Mouse (Mus musculus) layer of hippocampus, adult 18-20 months (tissue): ENCODE measurements around the gene Itgb6. TPM values are rescaled to one million over a fixed set of nuclear protein-coding genes. Genes with fewer than 3 reads are reported as not detected.

ENCODE experiments used
- DNase-seq, 2 experiments: peaks; one replicate each; pipeline ENCODE4 v3.0.0; 2022; ENCODE audit warnings: low spot score in 2 of 2
- total RNA-seq, 2 experiments: library from RNA; stranded (reverse); gene quantifications; 2 replicates each; pipeline ENCODE4 v1.2.3; 2021

Itgb6 gene
- total RNA-seq, 2 experiments from 2014 or later = 0.15 TPM; not detected in 1

DNA sequence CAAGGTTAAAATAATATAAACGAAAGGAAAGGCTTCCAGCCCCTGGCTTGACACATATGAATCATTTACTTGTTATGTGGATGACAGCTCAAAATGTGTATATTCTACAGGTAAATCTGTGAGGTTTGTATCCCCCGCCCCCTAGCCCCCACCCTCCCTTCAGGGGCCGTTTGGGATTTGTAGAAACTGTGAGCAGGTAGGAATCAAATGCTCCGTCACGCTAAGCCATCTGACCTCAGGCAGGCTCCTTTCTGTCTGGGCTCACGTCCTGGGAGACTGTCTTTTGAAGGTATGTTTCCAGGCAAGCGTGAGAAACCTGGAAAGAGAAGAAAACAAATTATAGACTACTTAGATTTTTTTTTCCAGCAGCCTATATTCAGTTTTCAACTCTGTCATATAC, 48.0 kb downstream of the Itgb6 start:
- no peak for DNase-seq

DNA sequence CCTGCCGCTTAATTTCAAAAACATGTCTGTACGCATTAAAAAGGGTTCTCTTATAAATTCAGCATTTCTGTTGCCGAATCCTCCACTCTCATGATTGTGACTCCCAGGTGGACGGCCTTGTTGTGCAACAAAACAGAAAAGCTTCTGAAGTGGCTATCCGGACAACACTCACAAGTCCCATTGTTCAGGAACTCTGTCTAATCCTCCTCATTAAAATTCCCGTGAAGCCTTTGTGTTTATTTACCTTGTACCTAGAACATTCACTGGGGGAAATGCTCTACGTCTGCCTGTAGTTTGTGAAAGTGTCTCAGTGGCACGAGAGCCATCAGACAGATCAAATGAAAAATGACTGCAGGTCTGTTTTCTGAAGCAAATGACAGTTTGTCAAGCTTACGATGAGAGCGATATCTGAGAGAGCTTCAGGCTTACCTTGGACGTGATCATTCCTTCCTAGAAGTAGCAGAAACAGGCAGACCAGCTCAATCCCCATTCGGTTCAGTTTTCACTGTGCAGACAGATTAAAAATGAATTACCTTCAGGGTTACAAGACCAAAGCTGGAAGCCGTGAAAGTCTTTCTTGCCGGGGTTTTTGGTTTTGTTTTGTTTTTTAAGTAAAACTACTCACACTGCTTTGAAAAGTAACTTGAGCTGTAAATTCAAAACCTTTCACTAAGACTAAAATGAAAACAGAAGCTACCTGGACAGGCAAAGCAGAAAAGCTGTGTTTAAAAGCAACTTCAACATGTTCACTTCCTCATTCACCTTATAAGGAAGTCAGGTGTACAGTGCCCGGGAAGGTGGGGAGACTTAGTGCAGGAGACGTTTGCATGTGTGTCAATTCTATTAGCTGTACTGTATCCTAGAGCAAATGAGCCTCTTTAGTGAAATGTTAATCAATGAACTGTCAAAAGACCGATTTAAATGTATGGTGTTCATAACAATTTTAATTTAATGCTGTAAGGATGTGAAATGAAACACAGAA, 49.2 kb downstream of the Itgb6 start:
- no peak for DNase-seq

DNA sequence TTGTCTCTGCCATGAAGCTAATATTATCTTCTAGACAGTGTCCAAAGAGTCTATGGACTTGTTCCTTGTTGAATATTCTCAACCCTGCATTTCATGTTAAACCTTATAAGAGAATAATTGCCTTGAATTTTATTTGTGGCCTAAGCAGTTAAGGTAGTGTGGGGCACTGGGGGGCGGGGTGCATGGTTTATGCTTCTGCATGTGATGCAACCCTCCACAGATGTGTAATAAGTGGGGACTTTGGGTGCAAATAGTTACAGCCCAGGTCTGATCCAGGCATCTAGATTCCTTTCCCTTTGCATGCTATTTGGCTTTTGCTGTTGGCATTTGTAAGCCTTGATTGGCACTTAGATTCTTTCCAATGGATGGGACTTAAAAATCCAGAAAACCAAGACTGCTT, 51.2 kb downstream of the Itgb6 start:
- DNase-seq = no peak

DNA sequence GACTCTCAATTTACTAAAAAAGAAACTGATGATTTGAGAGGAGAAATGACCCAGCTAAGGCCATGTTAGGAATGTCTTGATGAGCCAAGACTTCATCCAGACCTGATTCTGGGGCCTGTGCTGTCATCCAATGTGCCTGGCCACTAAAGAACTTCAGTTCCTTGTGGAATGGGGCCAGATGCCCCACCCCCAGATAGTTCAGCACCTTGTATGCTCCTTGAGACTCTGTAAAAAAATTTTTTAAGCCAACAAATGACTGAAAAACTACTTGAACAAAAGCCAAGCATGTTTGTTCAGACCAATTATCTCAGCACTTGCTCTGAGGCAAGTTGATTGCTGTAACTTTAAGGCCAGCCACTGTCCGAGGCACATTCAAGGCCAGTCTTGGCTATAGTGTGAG, 59.4 kb downstream of the Itgb6 start:
- no peak for DNase-seq

DNA sequence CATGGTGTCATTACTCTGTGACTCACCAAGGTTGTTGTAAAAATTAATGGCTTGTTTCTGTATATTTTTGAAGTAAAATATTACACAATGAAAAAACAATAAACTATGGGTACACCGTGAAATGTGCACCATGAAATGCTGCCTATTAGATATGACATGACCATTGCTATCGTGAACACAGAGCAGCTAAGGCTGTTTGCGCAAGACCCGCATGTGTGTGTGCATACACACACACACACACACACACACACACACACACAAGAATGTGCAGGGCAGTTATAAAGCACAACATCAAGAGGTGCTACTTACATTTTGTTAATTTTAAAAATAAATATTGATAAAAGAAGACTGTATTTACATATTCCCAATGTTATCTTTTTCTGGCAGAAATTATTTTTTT, 62.5 kb downstream of the Itgb6 start:
- no peak for DNase-seq

DNA sequence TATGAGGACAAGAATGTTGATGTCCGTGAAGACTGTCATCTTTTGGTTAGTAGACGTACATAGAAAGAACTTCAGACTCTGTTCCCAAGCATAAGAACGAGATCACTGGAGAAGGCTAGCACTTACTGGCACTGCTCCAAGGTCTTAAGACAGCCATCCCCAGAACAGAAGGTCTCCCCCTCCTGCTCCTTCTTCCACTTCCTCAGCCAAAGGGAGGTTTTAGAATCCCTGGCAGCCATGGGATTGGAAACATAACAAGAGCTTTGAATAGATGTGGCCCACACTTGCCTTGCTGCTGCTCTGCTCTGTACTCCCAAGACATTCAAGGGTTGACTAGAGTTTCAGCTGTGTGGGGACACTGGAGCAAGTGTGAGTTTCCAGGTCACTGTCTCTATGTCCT, 63.5 kb downstream of the Itgb6 start:
- no peak for DNase-seq

DNA sequence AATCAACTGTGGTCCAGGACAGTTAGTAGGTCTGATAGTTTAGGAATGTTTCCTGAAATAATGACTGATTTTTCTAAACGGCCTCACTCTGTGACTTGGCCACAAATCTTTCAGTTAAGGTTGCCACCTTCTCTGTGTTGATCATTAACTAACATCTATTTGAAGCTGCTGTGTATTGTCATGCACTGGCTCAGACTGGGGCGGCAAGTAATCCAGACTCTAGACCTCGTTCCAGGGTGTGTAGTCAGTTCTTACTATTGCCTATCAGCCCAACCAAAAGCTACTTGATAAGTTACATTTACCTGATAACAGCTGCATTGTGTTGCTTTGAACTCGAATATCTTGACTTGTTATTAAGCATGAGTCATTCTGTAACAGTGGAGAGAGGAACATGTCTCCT, 67.6 kb downstream of the Itgb6 start:
- DNase-seq = no peak

DNA sequence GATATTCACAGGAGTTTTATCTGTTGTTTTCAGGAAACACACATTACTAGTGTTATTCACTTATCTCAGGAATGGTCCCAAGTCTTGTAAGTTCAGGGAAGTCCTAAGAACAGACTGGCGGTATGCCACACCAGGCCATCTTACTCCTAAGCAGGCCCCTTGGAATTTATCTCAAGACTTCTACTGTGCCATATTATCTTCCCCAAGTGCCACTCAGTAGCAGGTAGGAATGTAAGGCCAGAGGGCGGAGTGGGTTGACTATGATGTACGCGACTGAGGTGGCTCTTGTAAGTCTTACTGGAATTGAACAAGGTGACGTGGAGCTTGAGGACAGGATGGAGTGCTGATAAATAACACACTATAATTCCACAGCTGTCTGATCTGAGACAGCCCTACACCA, 72.3 kb downstream of the Itgb6 start:
- DNase-seq = no peak

DNA sequence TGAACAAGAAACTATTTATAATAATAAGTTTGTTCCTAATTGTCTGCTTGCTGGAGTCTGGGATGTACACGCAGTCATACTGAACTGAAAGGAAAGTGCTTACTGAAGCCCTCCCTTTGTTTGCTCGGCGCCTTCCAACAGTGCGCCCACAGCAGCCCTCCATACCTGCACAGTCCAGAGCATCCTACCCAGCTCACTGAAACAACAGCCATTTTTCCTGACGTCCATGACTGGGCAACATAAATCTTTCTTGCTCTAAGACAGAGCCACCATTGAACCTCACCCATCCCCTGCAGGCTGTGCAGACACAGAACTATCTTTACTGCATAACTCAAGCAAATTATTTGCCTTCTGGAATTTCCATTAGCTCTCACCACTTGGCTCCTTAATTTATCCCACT, 74.8 kb downstream of the Itgb6 start:
- no peak for DNase-seq

DNA sequence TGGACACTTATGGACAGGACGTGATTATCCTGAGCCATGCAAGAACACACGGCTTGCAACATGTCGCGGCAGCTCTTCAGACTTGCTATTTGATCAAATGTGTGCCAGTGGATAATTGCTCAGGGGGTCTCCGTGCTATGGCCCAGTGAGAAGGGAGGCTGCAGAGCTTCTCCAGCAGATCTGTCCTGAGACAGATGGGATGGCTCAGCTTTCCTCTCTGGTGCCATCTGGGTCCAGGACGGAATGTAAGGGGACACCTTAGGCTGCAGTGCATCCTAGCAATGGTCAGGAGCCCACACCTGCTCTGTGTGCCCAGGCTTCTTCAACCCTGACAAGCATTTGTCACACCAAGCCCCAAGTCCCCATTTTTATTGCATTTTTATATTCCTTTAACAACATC, 75.9 kb downstream of the Itgb6 start:
- no peak for DNase-seq

DNA sequence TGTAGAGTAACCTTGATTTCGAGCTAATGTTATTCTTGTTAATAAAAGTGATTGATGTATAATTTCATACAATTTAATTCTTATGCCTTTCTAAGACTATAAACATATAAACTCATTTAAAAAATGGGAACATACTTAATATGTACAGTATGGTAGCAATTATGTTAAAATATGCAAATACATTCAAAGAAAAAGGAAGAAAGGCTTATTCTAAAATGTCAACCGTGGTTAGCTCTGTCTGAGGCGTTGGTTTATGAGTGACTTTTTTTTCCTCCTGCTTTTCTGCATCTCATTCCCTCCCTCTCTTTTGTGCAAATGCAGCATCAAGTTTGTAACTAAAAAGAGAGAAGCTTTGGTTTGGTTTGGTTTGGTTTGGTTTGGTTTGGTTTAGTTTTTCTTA, 79.0 kb downstream of the Itgb6 start:
- DNase-seq = no peak

DNA sequence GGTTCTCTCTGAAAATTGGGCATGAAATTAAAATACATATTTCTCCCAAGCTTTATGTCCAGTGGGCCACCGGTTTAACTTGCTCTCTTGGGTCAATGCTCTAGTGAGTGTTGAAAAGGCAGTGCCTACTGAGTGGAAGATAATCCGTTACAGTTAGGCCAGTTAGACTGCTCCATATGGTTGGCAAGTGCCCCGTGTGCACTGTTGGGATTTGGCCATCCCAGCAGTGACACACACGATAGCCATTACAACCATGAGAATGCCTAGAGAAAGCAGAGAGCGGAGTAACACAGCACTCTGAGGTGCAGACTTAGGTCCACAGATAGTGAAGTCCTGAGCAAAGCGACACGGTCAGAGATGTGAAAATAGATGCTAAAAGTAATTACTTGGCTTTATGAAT, 79.8 kb downstream of the Itgb6 start:
- no peak for DNase-seq

DNA sequence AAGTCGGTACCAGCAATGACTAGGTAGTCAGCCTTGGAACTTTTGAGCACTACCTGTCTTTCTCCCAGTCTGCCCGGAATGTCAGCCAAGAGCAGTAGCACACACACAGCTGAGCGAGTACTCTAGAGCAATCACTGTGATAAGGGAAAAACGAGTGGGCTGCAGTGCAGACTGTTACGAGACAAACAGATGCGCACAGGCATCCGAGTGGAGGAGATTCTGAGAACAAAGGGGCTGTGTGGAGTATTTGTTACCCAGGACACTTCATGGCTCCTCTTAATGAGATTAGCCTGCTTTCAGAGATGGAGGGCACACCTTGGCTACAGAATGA, 82.1 kb downstream of the Itgb6 start:
- DNase-seq = peak in 1 of 2 experiments; percentile 28

DNA sequence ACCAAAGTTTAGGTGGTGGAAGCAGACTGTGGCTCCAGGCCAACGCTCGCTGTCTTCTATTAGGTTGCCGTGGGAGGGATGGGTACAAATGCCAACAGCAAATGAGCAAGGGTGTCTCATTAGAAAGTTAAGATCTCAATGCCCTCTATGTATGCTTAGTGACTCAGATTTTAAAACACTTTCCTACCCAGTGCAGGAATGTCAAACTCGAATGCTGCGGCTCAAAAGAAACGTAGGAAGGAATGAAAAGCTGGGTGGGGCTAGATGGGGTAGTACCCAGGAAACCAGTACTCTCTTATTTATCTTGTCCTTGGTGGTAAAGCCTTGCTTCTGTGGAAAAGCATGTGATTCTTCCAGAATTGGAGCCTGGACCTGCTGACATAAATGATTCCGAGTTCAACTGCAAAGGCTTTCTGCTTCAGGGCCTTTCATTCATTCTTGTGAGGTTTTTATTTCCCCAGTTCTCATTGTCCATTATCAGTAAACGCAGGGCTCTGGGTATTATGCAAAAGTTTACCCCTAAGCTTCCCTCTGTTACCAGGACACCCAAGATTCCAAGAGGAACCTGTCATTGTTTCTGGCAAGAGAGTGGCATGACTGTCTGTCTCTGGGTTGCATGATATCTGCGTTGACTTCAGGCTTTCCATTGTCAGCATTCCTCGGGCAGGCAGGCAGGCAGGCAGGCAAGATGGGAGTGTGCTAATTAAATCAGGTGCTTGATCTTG, 82.7 kb downstream of the Itgb6 start:
- DNase-seq = no peak

DNA sequence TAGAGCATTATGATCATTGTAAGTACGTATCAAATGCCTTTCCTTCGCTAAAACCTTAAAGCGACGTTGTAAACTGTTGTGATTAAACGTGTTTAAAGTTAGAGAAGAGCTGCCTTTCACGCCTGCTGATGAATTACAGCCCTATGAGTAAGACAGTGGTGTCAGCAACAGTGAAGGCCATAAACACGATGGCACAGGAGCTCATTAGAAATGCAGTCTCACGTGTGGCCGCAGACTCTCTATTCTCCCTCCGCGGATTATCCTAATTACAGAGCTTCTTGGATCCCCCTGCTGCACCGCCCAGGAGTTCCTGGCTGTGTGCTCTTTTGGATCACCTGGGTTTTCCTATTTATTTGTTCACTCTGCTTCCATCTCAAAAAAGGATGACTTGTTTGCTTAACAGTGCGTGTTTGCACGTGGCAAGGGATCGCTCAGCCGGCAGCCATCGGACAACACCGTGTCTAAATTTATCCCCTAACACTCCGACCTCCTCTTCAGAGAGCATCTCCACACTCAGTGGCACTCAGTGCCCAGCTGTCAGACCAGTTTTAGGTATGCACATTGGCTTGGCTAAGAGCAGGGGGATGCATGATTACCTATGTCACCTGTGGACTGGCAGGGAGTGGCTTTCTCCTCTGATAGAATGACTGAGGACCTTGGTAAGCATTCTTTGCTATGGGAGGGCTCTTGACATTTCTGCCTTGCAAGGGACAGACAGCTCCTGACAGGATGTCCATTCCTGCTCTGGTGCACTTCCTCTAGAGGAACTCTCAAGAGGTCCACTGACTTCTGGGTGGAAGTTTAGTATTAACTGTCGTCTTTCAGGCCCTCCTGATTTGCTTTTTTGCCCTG, 85.3 kb downstream of the Itgb6 start:
- DNase-seq = no peak

DNA sequence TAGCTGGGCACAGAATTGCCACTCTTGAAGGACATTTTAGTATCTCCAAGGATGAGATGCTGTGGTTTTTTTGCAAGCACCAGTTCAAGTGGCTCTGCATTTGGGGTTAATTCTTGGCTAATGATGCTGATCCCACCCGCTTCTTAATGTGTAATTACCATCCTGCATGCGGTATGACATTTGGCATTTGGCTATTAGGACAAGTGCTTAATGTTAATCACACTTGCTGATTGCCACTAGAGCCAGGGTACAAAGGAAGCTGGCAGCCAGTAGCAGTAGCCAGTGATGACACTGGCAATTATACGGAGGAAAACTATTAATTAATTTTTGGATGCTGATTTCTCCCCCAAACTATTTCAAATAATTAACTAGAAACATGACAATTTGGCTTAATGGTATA, 86.0 kb downstream of the Itgb6 start:
- DNase-seq = no peak

DNA sequence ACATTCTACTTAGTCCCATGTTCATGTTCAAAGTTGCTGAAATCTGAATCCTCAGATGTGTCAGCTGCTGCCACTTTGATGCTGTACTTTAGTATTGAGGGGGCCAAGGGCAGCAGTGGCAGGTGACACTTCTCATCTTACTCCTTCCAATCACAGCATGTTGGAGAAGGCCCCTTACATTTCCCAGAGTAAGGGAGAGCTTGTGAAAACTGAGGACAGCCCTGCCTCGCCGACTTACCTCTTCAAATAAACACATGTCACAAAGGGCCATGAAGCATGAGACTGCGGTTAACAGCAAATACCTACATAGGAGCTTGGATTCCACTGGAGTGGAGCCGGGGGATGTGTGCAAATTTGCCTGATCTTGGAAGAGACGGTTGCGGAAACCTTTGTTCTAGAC, 86.4 kb downstream of the Itgb6 start:
- DNase-seq = no peak

DNA sequence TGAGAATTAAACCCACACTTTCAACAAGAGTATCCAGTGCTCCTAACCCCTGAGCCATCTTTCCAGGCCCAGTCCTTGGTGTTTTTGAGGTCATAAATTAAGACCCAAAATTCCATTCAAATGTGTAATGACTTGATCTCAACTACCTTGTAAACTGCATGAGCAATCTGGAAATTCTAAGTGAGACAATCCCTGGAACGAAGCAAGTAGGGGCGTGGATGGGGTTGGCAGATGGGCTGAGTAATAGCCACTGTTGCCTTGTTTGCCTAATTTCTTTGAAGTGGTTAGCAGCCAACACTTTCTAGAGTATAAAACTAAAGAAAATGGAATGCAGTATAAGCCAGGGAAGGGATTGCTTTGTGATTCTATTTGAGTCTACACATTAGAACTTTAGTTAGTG, 89.7 kb downstream of the Itgb6 start:
- DNase-seq = no peak

DNA sequence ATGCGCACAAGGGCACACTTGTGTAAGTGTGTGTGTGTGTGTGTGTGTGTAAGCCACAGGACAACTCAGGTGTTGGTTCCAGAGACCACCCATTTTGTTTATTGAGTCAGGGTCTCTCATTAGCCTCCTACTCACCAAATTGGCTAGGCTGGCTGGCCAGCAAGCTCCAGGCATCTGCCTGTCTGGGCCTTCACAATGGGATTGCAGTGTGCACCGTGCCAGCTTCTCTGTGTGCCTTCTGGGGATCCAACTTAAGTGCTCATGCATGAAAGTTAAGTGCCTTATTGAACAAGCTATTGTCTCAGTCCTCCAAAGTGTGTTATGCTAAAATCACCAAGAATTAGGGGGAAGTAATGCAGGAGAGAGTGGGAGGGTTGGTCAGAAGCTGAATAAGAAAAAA, 92.1 kb downstream of the Itgb6 start:
- DNase-seq = no peak

DNA sequence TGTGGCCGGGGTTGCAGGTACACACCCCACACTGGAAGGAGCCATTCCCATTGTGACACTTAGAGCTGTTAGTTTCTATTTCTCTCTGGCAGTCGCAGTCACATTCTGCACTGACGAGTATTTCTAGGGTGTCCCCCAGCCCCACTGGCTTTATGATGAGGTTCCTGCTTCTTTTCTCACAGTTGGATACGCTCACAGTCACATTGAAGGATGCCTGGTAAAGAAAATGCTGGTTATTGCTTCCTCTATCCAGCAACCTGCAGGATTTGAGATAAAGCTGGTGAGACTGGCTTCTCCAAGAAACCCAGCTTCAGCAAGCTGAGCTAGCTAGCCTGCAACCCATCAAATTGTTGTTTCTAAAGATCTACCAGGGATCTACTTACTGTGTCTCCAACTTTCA, 94.5 kb downstream of the Itgb6 start:
- DNase-seq = no peak

DNA sequence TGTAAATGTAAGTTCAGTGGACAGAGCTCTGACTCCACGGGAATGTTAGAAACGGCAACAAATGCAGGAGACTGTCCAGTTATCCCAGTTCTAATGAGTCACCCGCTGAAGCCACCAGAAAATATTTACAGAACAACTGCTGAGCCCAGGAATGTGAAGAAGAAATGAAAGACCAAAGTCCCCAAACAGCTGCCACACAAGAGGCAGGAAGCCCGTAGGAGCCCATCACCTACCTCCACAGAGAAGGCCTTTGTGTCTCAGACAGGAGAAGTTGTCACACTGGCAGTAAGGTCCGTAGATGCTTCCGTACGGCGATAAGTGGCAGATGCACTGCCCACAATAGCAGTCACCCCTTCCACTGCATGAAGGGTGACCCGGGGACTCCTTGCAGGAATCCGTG, 94.9 kb downstream of the Itgb6 start:
- no peak for DNase-seq

DNA sequence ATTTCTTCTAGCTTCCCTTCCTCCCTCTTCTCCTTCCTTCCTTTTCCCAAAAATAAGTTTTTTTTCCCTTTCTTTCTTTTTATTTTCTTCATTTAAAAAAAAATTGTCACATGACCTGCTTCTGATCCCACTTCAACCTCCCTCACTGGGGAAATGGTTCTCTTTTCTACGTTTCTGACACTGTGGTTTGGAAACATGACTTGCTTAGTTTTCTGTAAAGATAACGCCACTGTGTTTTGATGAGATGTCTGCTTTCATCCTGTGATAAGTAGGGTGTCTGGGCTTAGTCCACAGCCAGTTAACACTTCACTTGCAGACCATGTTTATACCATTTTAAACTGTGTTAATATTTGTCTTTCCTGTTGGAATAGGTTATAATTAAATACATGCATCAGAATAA, 96.7 kb downstream of the Itgb6 start:
- DNase-seq = no peak
